ENCODE assay signal across 24 mouse cellular contexts in the genomic region with DNA sequence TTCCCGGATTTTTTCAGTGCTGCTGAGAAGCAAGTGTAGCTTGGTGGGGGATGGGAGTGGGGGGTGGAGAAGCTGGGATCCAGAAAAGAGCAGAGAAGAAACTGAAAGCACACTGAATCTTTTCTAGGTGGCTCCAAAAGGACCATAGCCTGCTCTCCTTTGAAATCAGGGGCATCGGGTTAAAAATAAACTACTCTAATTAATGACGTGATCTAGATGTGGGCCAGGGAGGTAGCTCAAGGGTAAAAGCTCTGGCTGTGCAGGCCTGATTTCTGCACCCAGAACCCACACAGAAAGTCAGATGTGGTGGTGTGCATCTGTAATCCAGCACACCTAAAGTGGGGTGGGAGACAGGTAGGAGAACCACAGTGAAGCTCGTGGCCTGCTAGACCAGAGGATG. TPM values are rescaled to one million over a fixed set of nuclear protein-coding genes. Genes with fewer than 3 reads are reported as not detected.
DNase-seq lines count a peak whose midpoint lies in the region; ATAC-seq and TF ChIP-seq lines count a peak whose summit lies in the region.
"Had no signal": no experiment of that assay in that cellular context is flagged by ENCODE, and none has a peak within 500 bp of the region (broad histone marks: within the 10 kb centered on the region; RNA-seq: fewer than 3 reads in every experiment).

No protein-coding gene starts in this region.

- H3K9ac ChIP-seq in kidney, postnatal 0 days (ENCODE audit: low read depth, low read length) = no peak overlapping the region
- no peak overlapping the region for H3K9ac ChIP-seq in limb, embryonic 11.5 days (ENCODE audit: low read length)
- H3K9ac ChIP-seq: forebrain, embryonic 13.5 days; heart, embryonic 15.5 days; hindbrain, embryonic 13.5 days; lung, embryonic 15.5 days; neural tube, embryonic 12.5 days had no signal

- WGBS in kidney, adult 2 months = 34% methylated on average over 4 of the region's 4 CpGs
- 33% methylated on average over 4 of the region's 4 CpGs for WGBS in kidney, postnatal 0 days
- WGBS in limb, embryonic 11.5 days = 57% methylated on average over 4 of the region's 4 CpGs

- peak; percentile 58 for DNase-seq in kidney, adult 2 months
- no peak for DNase-seq in kidney, postnatal 10 days
- no peak for DNase-seq in kidney, postnatal 0 days (ENCODE audit: low spot score)
- DNase-seq in kidney, adult 11 months = no peak
- DNase-seq in limb, embryonic 11.5 days (ENCODE audit: low spot score) = no peak
- DNase-seq in spleen, postnatal 10 days (ENCODE audit: low spot score in 2 of 2) = no peak
- no peak for DNase-seq in adrenal gland, postnatal 4 days (ENCODE audit: low spot score in 2 of 2)
- DNase-seq: adrenal gland, postnatal 14 days; cerebellum, adult 18-20 months; cerebellum, postnatal 10 days; gastrocnemius, postnatal 10 days; heart, postnatal 36 days; liver; thymus, postnatal 4 days had no signal

- ATAC-seq in kidney, postnatal 0 days (replicated peaks; ENCODE audit: low FRiP score, low read depth) = no peak
- ATAC-seq in limb, embryonic 11.5 days (ENCODE audit: insufficient number of reproducible peaks, low FRiP score, low TSS enrichment, low read depth) = no peak
- ATAC-seq: CD4-positive, CD25-positive, alpha-beta regulatory T cell, adult 4 months; forebrain, embryonic 13.5 days; intestine, postnatal 0 days had no signal

- H3K4me2 ChIP-seq in kidney, postnatal 0 days (ENCODE audit: low read length) = no peak overlapping the region
- H3K4me2 ChIP-seq in limb, embryonic 11.5 days (ENCODE audit: low read depth, severe bottlenecking) = no peak overlapping the region
- H3K4me2 ChIP-seq: forebrain, embryonic 13.5 days; heart, embryonic 15.5 days; hindbrain, embryonic 13.5 days; lung, embryonic 15.5 days; midbrain, embryonic 11.5 days; neural tube, embryonic 12.5 days had no signal

- no peaks in the 10 kb centered on the region for H3K36me3 ChIP-seq in kidney, adult 2 months (ENCODE audit: control insufficient read depth, insufficient read depth, low read length)
- no peaks in the 10 kb centered on the region for H3K36me3 ChIP-seq in kidney, postnatal 0 days (ENCODE audit: insufficient read depth, low read length)
- no peaks in the 10 kb centered on the region for H3K36me3 ChIP-seq in limb, embryonic 11.5 days (ENCODE audit: control insufficient read depth, insufficient read depth, low read length)
- H3K36me3 ChIP-seq: heart, embryonic 15.5 days; hindbrain, embryonic 13.5 days; lung, embryonic 15.5 days; neural tube, embryonic 12.5 days had no signal

- no peak overlapping the region for H3K27ac ChIP-seq in kidney, adult 2 months (ENCODE audit: insufficient read depth, low read depth, low read length)
- peak overlapping the region; percentile 36; the same call in 1 of the 2 replicates for H3K27ac ChIP-seq in kidney, postnatal 0 days
- 0 out of 2 replicates have a peak overlapping the region, but pooled peaks have one; percentile 10 for H3K27ac ChIP-seq in limb, embryonic 11.5 days (replicated peaks; ENCODE audit: low read depth, low read length)
- H3K27ac ChIP-seq: forebrain, embryonic 13.5 days; heart, embryonic 15.5 days; hindbrain, embryonic 13.5 days; lung, embryonic 15.5 days; neural tube, embryonic 12.5 days had no signal

- peaks cover 20% of the 10 kb centered on the region for H3K4me1 ChIP-seq in kidney, adult 2 months (ENCODE audit: control insufficient read depth, insufficient read depth, low read length)
- H3K4me1 ChIP-seq in kidney, postnatal 0 days (replicated peaks; ENCODE audit: insufficient read depth, low read length) = peaks cover 31% of the 10 kb centered on the region
- peaks cover 38% of the 10 kb centered on the region for H3K4me1 ChIP-seq in limb, embryonic 11.5 days (ENCODE audit: control insufficient read depth, insufficient read depth, low read length)

- no peaks in the 10 kb centered on the region for H3K27me3 ChIP-seq in kidney, adult 2 months (replicated peaks; ENCODE audit: control insufficient read depth, insufficient read depth, low read length)
- H3K27me3 ChIP-seq in kidney, postnatal 0 days (ENCODE audit: insufficient read depth, low read length) = no peaks in the 10 kb centered on the region
- H3K27me3 ChIP-seq in limb, embryonic 11.5 days (ENCODE audit: control insufficient read depth, insufficient read depth, low read length) = no peaks in the 10 kb centered on the region
- H3K27me3 ChIP-seq: forebrain, embryonic 13.5 days; heart, embryonic 15.5 days; lung, embryonic 15.5 days; neural tube, embryonic 12.5 days had no signal

- TF ChIP-seq CTCF in kidney, adult 2 months (conservative IDR thresholded peaks at IDR 0.05; ENCODE audit: insufficient read depth, insufficient read length, low read depth, low read length) = no peak
- TF ChIP-seq CTCF in kidney, postnatal 0 days (IDR thresholded peaks at IDR 0.05; ENCODE audit: low read depth) = no peak

- no peak for TF ChIP-seq POLR2A in kidney, adult 2 months (IDR thresholded peaks at IDR 0.05; ENCODE audit: low read depth, low read length)

- H3K4me3 ChIP-seq in kidney, adult 2 months (ENCODE audit: insufficient read depth, low read depth, low read length) = no peak overlapping the region
- no peak overlapping the region for H3K4me3 ChIP-seq in kidney, postnatal 0 days (replicated peaks; ENCODE audit: low read depth, low read length)
- H3K4me3 ChIP-seq in limb, embryonic 11.5 days (ENCODE audit: low read depth, low read length) = no peak overlapping the region
- H3K4me3 ChIP-seq: erythroblast, embryonic 14.5 days; forebrain, embryonic 13.5 days; heart, embryonic 15.5 days; hindbrain, embryonic 13.5 days; lung, embryonic 15.5 days; myocyte; neural tube, embryonic 12.5 days had no signal

- no peaks in the 10 kb centered on the region for H3K9me3 ChIP-seq in kidney, postnatal 0 days (replicated peaks; ENCODE audit: low read length)
- H3K9me3 ChIP-seq in limb, embryonic 11.5 days (ENCODE audit: control insufficient read depth, low read length) = no peaks in the 10 kb centered on the region; the same call in 1 of the 2 replicates
- H3K9me3 ChIP-seq: forebrain, embryonic 13.5 days; heart, embryonic 15.5 days; hindbrain, embryonic 13.5 days; lung, embryonic 15.5 days; neural tube, embryonic 12.5 days had no signal

RNA-seq across cellular contexts. Expression of a gene that starts 30.7 kb away (rescaled TPM):
- 476 and 599 TPM in 2 replicates for polyA plus RNA-seq in kidney, adult 2 months (2012; rRNA removed)
- polyA plus RNA-seq in kidney, postnatal 0 days (2015; fragmentation: Nextera tagmentation; extraction: Ambion mirVana) = 718 and 754 TPM in 2 replicates
- polyA plus RNA-seq in limb, embryonic 11.5 days (2014; fragmentation: Nextera tagmentation; extraction: Ambion mirVana) = 384 and 406 TPM in 2 replicates
- 100 to 1,000 TPM; 463 to 511 TPM for total RNA-seq in adrenal gland, postnatal 4 days (2021)
- polyA plus RNA-seq: erythroblast, embryonic 14.5 days had no signal
